Mouse (Mus musculus): Measurements from ENCODE around the gene Eif5a. TPM values are rescaled to one million over a fixed set of nuclear protein-coding genes. Genes with fewer than 3 reads are reported as not detected.

Gene Eif5a
- total and polyA plus RNA-seq, 2 experiments from 2014 or later = 452 to 1,054 TPM

GRCm38 (mm10) chr11:69900471-69901405 is 21.0 kb downstream of the Eif5a start, which contains the start of the genes 2810408A11Rik and Neurl4:
Gene 2810408A11Rik (minus strand): TSS chr11:69900987.
Gene Neurl4 (plus strand): TSS chr11:69901072.
- DNase-seq (ENCODE audit: low spot score) (peak; percentile 96), ATAC-seq (ENCODE audit: low FRiP score) (peak; percentile 91)
- peak within 1 kb of the TSS; percentile 89 for H3K9ac ChIP-seq (replicated peaks; ENCODE audit: low read length, poor library complexity, severe bottlenecking)
- WGBS = under 1% methylated on average over 38 of the region's 38 CpGs
- no peaks in the 10 kb centered on the region for H3K9me3 ChIP-seq (ENCODE audit: low read length)
- H3K4me3 ChIP-seq (ENCODE audit: low read depth, low read length) = peak within 1 kb of the TSS; percentile 81
- peaks cover 6% of the 10 kb centered on the region; the same call in 1 of the 2 replicates for H3K4me1 ChIP-seq (ENCODE audit: insufficient read depth, low read length)
- H3K27me3 ChIP-seq (ENCODE audit: insufficient read depth, low read length) = no peaks in the 10 kb centered on the region
- peak within 1 kb of the TSS; percentile 86 for H3K4me2 ChIP-seq (ENCODE audit: low read depth, low read length, poor library complexity, severe bottlenecking)
- H3K27ac ChIP-seq (ENCODE audit: low read depth, low read length) = peak within 1 kb of the TSS; percentile 94
- no peak for TF ChIP-seq CTCF (IDR thresholded peaks at IDR 0.05)
- peaks cover 17% of the 10 kb centered on the region for H3K36me3 ChIP-seq (ENCODE audit: insufficient read depth, low read length)

GRCm38 (mm10) chr11:69899870-69900269 is 21.9 kb downstream of the Eif5a start:
- ATAC-seq (ENCODE audit: low FRiP score) = no peak

GRCm38 (mm10) chr11:69895291-69895690 is 26.5 kb downstream of the Eif5a start, which contains the start of gene Acap1:
Gene Acap1 (minus strand): TSS chr11:69895539.
- no peak within 1 kb of the TSS for H3K4me3 ChIP-seq (ENCODE audit: low read depth, low read length)
- H3K9ac ChIP-seq (replicated peaks; ENCODE audit: low read length, poor library complexity, severe bottlenecking) = no peak within 1 kb of the TSS
- H3K4me1 ChIP-seq (ENCODE audit: insufficient read depth, low read length) = peaks cover 6% of the 10 kb centered on the region; the same call in 1 of the 2 replicates
- no peaks in the 10 kb centered on the region for H3K9me3 ChIP-seq (ENCODE audit: low read length)
- TF ChIP-seq CTCF (IDR thresholded peaks at IDR 0.05) = no peak
- H3K27me3 ChIP-seq (ENCODE audit: insufficient read depth, low read length) = no peaks in the 10 kb centered on the region
- ATAC-seq (ENCODE audit: low FRiP score) = no peak
- no peaks in the 10 kb centered on the region for H3K36me3 ChIP-seq (ENCODE audit: insufficient read depth, low read length)
- no peak for DNase-seq (ENCODE audit: low spot score)
- no peak within 1 kb of the TSS for H3K4me2 ChIP-seq (ENCODE audit: low read depth, low read length, poor library complexity, severe bottlenecking)
- 73% methylated on average over 4 of the region's 4 CpGs for WGBS
- no peak within 1 kb of the TSS for H3K27ac ChIP-seq (ENCODE audit: low read depth, low read length)

More at GRCm38 (mm10) chr11:69899870-69900269, 21.9 kb downstream of the Eif5a start:
- 19% methylated on average over 4 of the region's 4 CpGs for WGBS
- Histone ChIP-seq H3K4me3 (ENCODE audit: low read depth, low read length) (peak overlapping the region; percentile 81), H3K27me3 (ENCODE audit: insufficient read depth, low read length) (no peaks in the 10 kb centered on the region), H3K4me1 (ENCODE audit: insufficient read depth, low read length) (peaks cover 6% of the 10 kb centered on the region; the same call in 1 of the 2 replicates), H3K4me2 (ENCODE audit: low read depth, low read length, poor library complexity, severe bottlenecking) (peak overlapping the region; percentile 86), H3K9me3 (ENCODE audit: low read length) (no peaks in the 10 kb centered on the region), H3K27ac (ENCODE audit: low read depth, low read length) (peak overlapping the region; percentile 94; the same call in 1 of the 2 replicates), H3K36me3 (ENCODE audit: insufficient read depth, low read length) (peaks cover 11% of the 10 kb centered on the region), H3K9ac (replicated peaks; ENCODE audit: low read length, poor library complexity, severe bottlenecking) (peak overlapping the region; percentile 89; the same call in 1 of the 2 replicates)
- no peak for DNase-seq (ENCODE audit: low spot score)
- no peak for TF ChIP-seq CTCF (IDR thresholded peaks at IDR 0.05)

- DNase-seq (ENCODE audit: low spot score) = no peak
- H3K36me3 ChIP-seq (ENCODE audit: insufficient read depth, low read length) = no peaks in the 10 kb centered on the region
Observed at GRCm38 (mm10) chr11:69894671-69895070, 27.1 kb downstream of the Eif5a start.

GRCm38 (mm10) chr11:69891482-69891881 is 30.3 kb downstream of the Eif5a start:
- no peak overlapping the region for H3K4me3 ChIP-seq (ENCODE audit: low read depth, low read length)
- H3K4me1 ChIP-seq (ENCODE audit: insufficient read depth, low read length) = no peaks in the 10 kb centered on the region
- H3K27ac ChIP-seq (ENCODE audit: low read depth, low read length) = no peak overlapping the region
- DNase-seq (ENCODE audit: low spot score) (peak; percentile 41), ATAC-seq (ENCODE audit: low FRiP score) (no peak)
- H3K36me3 ChIP-seq (ENCODE audit: insufficient read depth, low read length) = no peaks in the 10 kb centered on the region
- H3K9me3 ChIP-seq (ENCODE audit: low read length) = no peaks in the 10 kb centered on the region
- 69% methylated on average over 4 of the region's 4 CpGs for WGBS
- TF ChIP-seq CTCF (IDR thresholded peaks at IDR 0.05) = no peak
- H3K4me2 ChIP-seq (ENCODE audit: low read depth, low read length, poor library complexity, severe bottlenecking) = no peak overlapping the region
- no peaks in the 10 kb centered on the region for H3K27me3 ChIP-seq (ENCODE audit: insufficient read depth, low read length)
- H3K9ac ChIP-seq (replicated peaks; ENCODE audit: low read length, poor library complexity, severe bottlenecking) = no peak overlapping the region

More at GRCm38 (mm10) chr11:69894671-69895070, 27.1 kb downstream of the Eif5a start:
- Histone ChIP-seq H3K9ac (replicated peaks; ENCODE audit: low read length, poor library complexity, severe bottlenecking) (no peak overlapping the region), H3K27me3 (ENCODE audit: insufficient read depth, low read length) (no peaks in the 10 kb centered on the region), H3K4me2 (ENCODE audit: low read depth, low read length, poor library complexity, severe bottlenecking) (no peak overlapping the region), H3K4me3 (ENCODE audit: low read depth, low read length) (no peak overlapping the region), H3K9me3 (ENCODE audit: low read length) (no peaks in the 10 kb centered on the region), H3K27ac (ENCODE audit: low read depth, low read length) (no peak overlapping the region), H3K4me1 (ENCODE audit: insufficient read depth, low read length) (peaks cover 4% of the 10 kb centered on the region; the same call in 1 of the 2 replicates)
- TF ChIP-seq CTCF (IDR thresholded peaks at IDR 0.05) = no peak
- no peak for ATAC-seq (ENCODE audit: low FRiP score)
- 89% methylated on average over 5 of the region's 5 CpGs for WGBS
